Mouse (Mus musculus) midbrain, embryonic 13.5 days (tissue): ENCODE measurements at regions not wholly inside any gene's neighbourhood (a gene's known extent, or its start where the extent isn't known, plus 50 kb on each side); places are given as distances from the start of the nearest gene placed in this dataset.
A peak's percentile ranks its signal among the peaks of the same experiment; 100 is the strongest.

Experiments used
- ATAC-seq: fragments of 200-750 bp; cut with Nextera tagmentation; 2 replicates; pipeline ENCODE4 v1.8.0; 2017; ENCODE audit warnings: mild to moderate bottlenecking, moderate TSS enrichment, moderate library complexity
- H3K27ac ChIP-seq: fragments of 300-500 bp; sonication (generic); 2 replicates; pipeline ENCODE4 v1.5.1; 2015; ENCODE audit warnings: inconsistent platforms, mild to moderate bottlenecking, moderate library complexity
- H3K27me3 ChIP-seq: fragments of 300-500 bp; sonication (generic); 2 replicates; pipeline ENCODE4 v1.6.1; 2015; ENCODE audit warnings: mild to moderate bottlenecking, inconsistent platforms
- H3K36me3 ChIP-seq: fragments of 300-500 bp; sonication (generic); 2 replicates; pipeline ENCODE4 v1.6.1; 2015; ENCODE audit warnings: mild to moderate bottlenecking, inconsistent platforms
- H3K4me1 ChIP-seq: fragments of 300-500 bp; sonication (generic); replicated peaks from 2 replicates; pipeline ENCODE4 v1.6.1; 2015; ENCODE audit warnings: inconsistent platforms
- H3K4me2 ChIP-seq: fragments of 300-500 bp; sonication (generic); replicated peaks from 2 replicates; pipeline ENCODE4 v1.6.1; 2015; ENCODE audit warnings: moderate library complexity, mild to moderate bottlenecking, inconsistent platforms
- H3K4me3 ChIP-seq: fragments of 300-500 bp; sonication (generic); replicated peaks from 2 replicates; pipeline ENCODE4 v1.5.1; 2015; ENCODE audit warnings: mild to moderate bottlenecking, inconsistent platforms
- H3K9ac ChIP-seq: fragments of 300-500 bp; sonication (generic); replicated peaks from 2 replicates; pipeline ENCODE4 v1.6.1; 2015; ENCODE audit warnings: mild to moderate bottlenecking, inconsistent platforms
- H3K9me3 ChIP-seq: fragments of 300-500 bp; sonication (generic); 2 replicates; pipeline ENCODE4 v1.6.1; 2016; ENCODE audit warnings: mild to moderate bottlenecking, inconsistent platforms
- WGBS: fragments of 180-500 bp; shearing (Covaris S2); methylation state at CpG from one replicate; pipeline ENCODE4 v1.1.7; 2015; 5-methylcytosine and 5-hydroxymethylcytosine counted together

DNA sequence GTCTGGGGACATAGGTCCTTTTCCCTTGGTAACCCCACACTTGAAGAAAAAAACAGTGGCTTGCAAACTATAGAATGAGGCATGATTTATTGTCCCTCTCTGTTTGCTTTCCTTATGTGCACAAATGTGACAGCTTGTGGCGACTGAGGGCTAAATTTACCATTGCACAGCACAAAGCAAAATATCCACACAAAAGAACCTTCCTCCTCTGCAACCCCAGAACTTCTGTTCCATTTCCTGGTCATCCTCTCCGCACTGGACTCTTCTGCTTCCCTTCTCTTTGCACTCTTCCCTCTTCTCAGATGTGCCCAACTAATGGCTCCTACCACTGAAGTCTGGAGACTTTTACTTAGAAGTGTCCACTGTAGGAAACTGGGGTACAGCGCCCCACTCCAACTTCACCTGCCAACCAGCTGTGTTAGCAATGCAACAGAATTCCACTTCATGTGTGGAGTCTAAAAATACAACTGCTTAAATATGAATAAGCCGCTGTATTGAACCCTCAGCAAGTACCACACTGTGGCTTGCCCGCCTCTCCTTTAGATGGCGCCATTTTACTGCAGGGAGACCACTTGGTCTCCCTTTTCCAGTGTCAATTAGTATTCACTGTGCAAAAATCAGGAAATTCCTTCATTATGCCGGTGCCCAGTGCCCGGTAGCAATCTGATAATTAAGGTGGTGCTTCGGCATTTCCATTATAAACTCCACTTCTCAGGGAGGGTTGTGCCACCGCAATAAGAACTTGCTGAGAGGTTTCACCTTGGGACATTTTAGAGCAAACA is 199.6 kb downstream of the Foxa2 start:
- no peak overlapping the region for H3K27ac ChIP-seq
- no peak overlapping the region for H3K9ac ChIP-seq
- H3K4me2 ChIP-seq, result no peak overlapping the region
- no peak overlapping the region for H3K4me3 ChIP-seq
- peak; percentile 67 for ATAC-seq
- H3K9me3 ChIP-seq, result no peaks in the 10 kb centered on the region
- H3K36me3 ChIP-seq, result no peaks in the 10 kb centered on the region
- no peaks in the 10 kb centered on the region for H3K4me1 ChIP-seq
- 24% methylated on average over 10 of the region's 10 CpGs for WGBS
- H3K27me3 ChIP-seq, result peaks cover 18% of the 10 kb centered on the region

DNA sequence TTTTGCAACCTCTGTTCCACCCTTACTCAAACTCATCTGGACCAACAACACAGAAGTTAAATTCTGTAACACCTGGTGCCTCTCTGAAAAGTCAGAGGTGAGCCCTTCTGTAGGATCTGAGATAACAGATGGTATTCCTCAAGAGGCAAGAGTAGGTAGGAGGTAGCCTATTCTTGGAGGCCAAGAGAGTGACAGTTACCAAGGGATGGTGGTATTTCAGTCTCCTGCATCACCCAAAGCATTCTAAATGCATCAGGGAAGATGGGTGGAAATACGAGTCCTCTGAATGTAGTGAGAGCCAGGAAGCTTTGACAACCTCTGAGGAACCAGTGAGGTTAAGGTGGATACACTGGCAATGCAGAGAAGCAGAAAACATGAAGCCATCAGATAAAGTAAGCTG is 201.5 kb downstream of the Foxa2 start:
- no peaks in the 10 kb centered on the region for H3K36me3 ChIP-seq
- ATAC-seq, result no peak
- no peak overlapping the region for H3K4me2 ChIP-seq
- no peak overlapping the region for H3K4me3 ChIP-seq
- H3K27me3 ChIP-seq, result peaks cover 11% of the 10 kb centered on the region
- no peak overlapping the region for H3K27ac ChIP-seq
- H3K9ac ChIP-seq, result no peak overlapping the region
- WGBS, result 73% methylated on average over 1 of the region's 1 CpGs
- no peaks in the 10 kb centered on the region for H3K9me3 ChIP-seq
- H3K4me1 ChIP-seq, result no peaks in the 10 kb centered on the region

DNA sequence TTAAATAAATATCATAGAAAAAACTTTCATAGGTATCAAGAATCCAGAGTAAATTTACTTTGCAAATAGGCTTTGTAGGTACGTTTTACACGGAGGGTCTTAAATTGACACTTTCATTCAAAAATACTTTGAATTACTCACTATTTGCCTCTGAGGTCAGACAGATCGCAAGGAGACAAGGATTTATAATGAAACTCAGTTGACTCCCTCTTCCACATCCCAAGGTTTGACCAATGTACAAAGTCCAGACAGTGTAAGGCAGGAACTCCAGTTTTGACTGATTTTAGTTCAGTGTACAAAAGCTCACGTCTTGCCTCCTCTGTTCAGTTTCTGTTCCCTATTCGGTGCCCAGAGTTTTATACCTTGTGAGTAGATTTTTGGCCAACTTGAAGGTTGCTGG is 205.8 kb downstream of the Foxa2 start:
- Histone ChIP-seq H3K4me1 (no peaks in the 10 kb centered on the region), H3K27me3 (no peaks in the 10 kb centered on the region), H3K4me3 (no peak overlapping the region), H3K36me3 (no peaks in the 10 kb centered on the region), H3K9me3 (no peaks in the 10 kb centered on the region), H3K9ac (no peak overlapping the region), H3K4me2 (no peak overlapping the region), H3K27ac (no peak overlapping the region)
- WGBS, result 90% methylated on average over 5 of the region's 5 CpGs
- ATAC-seq, result no peak

DNA sequence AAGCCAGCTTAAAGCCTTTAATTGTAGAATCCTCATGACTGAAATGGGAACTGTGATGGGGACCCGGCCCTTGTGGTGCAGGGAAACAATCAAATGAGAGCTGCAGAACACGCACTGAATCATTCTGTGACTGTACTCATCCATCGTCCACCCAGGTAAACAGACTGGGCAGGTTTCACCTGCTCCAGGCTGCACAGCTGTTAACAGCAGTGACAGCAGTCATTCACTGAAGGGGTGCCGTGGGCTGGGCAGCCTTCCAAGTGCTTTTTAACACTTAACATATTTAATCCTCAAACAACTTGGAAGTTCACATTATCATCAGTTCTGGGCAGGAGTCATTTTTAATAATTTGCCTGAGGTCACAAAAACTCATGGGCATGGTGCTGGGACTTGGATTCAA is 208.2 kb downstream of the Foxa2 start:
- WGBS, result 86% methylated on average over 4 of the region's 4 CpGs
- Histone ChIP-seq H3K4me2 (no peak overlapping the region), H3K27ac (no peak overlapping the region), H3K27me3 (no peaks in the 10 kb centered on the region), H3K4me1 (no peaks in the 10 kb centered on the region), H3K36me3 (no peaks in the 10 kb centered on the region), H3K9me3 (no peaks in the 10 kb centered on the region), H3K4me3 (no peak overlapping the region), H3K9ac (no peak overlapping the region)
- ATAC-seq, result no peak

DNA sequence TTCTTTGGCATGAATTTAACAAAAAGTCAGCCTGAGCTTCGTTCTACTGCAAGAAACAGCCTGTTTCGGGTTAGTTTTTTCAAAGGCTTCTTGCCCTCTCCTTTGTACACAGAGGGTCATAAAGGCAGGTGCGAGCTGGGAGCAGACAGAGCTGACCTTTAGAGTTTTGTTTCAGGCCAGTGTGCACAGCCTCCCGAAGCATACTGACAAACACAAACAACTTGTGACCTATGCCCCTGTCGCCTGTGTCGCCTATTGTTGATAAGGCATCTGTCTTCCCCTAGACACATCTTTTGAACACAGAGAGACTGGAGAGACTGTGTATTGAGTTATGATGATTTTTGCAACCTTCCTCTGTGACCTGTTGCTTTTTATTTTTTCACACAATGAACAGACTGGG is 216.2 kb downstream of the Foxa2 start:
- no peak for ATAC-seq
- WGBS, result 34% methylated on average over 6 of the region's 6 CpGs

DNA sequence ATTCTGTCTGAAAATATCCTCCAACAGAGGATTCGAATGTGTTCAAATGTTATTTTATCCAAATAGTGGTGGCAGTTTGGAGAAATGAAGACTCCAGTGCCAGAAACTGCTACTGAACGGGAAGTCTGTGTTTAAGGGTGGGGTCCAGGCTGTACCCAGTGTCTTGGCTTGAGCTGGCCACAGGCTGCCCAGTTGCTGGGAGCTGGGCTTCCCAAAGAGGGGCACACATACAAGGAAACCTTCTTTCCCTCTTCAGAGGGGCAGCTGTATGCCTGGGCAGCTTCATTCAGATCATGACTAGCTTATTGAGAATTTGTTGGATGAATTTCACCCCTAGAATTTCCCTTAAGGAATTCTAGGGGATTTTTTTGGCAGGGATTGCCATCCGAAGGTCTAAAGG is 229.8 kb downstream of the Foxa2 start:
- ATAC-seq, result no peak
- no peaks in the 10 kb centered on the region for H3K27me3 ChIP-seq
- H3K4me3 ChIP-seq, result no peak overlapping the region
- no peaks in the 10 kb centered on the region for H3K4me1 ChIP-seq
- no peaks in the 10 kb centered on the region for H3K9me3 ChIP-seq
- no peaks in the 10 kb centered on the region for H3K36me3 ChIP-seq
- no peak overlapping the region for H3K27ac ChIP-seq
- H3K4me2 ChIP-seq, result no peak overlapping the region
- H3K9ac ChIP-seq, result no peak overlapping the region
- WGBS, result 85% methylated on average over 3 of the region's 3 CpGs

More for the DNA sequence above, 216.2 kb downstream of the Foxa2 start:
- Histone ChIP-seq H3K9me3 (no peaks in the 10 kb centered on the region), H3K4me3 (no peak overlapping the region), H3K27me3 (no peaks in the 10 kb centered on the region), H3K4me2 (no peak overlapping the region), H3K9ac (no peak overlapping the region), H3K4me1 (no peaks in the 10 kb centered on the region), H3K27ac (no peak overlapping the region), H3K36me3 (no peaks in the 10 kb centered on the region)

DNA sequence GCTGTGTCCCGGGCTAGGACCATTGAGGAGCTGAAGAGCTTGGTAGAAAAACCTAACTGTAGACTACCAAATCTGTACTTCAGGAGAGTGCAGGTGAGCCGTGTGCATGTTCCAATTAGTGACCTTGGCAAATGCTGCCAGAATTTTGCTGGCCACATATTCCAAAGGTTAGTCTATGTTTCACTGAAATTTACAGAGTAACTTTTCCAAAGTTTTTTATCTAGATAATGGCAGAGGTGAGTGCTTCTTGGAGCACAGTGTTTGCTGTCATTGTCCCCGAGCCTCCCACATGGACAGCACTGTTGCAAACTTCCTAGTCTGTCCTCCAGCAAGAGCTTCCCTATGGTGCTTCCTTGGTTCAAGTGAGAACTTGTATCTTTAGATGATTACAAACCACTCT is 232.5 kb downstream of the Foxa2 start:
- H3K4me2 ChIP-seq, result no peak overlapping the region
- H3K9ac ChIP-seq, result no peak overlapping the region
- 0 out of 2 replicates have a peak, but pooled peaks cover 6% of the 10 kb centered on the region for H3K27me3 ChIP-seq
- H3K27ac ChIP-seq, result no peak overlapping the region
- no peaks in the 10 kb centered on the region for H3K9me3 ChIP-seq
- no peaks in the 10 kb centered on the region for H3K4me1 ChIP-seq
- no peak overlapping the region for H3K4me3 ChIP-seq
- no peaks in the 10 kb centered on the region for H3K36me3 ChIP-seq
- WGBS, result 81% methylated on average over 3 of the region's 3 CpGs
- ATAC-seq, result no peak

DNA sequence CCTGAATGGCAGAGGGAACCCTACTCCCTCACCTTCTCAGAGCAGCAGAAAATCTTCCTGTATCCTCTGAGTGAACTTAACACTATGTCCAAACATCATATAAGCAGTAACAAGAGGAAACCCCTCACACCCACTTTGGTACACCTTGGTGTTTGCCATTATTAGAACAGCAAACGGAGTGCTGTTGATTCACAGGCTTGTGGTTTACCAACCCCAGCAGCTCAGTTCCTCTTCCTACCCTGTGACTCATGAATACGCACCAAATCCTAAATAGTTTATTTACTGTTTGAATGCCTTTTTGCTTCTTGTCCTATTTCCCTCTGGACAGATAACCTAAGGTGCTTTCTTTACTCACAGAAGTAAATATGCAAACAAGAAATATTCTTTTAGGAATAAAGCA is 233.3 kb downstream of the Foxa2 start:
- Histone ChIP-seq H3K36me3 (no peaks in the 10 kb centered on the region), H3K9ac (no peak overlapping the region), H3K27ac (no peak overlapping the region), H3K4me1 (no peaks in the 10 kb centered on the region), H3K4me3 (no peak overlapping the region), H3K9me3 (no peaks in the 10 kb centered on the region), H3K27me3 (peaks cover 12% of the 10 kb centered on the region; the same call in 1 of the 2 replicates), H3K4me2 (no peak overlapping the region)
- 88% methylated on average over 2 of the region's 2 CpGs for WGBS
- no peak for ATAC-seq

DNA sequence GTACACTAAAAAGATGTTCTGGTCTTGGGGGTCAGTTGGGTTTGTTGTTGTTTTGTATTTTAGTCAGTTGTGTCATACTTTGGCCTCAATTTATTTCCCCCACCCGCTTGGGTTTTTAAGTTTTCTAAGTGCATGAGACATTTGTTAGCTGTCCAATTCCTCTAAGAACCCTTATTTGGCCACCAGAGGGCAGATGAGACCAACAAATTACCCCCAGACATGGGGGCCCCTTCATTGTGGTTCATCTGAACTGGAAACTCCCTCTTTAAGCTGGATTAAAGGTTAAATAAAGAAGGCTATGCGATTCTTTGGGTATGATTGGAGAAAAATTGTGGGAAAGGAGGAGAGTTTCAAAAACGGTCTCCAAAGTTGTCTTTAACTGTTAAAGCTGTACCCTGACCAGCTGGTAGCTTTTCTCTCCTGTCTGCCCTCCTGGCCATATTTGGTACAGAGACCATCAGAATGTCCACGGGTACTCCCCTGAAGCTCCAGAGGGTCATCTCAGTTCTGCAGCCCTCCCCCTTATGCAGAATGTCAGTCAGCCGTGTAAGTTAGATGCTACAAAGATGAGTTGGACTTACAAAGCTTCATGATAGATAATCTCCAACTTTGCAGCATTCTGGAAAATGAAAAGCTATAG is 238.6 kb downstream of the Foxa2 start:
- H3K9ac ChIP-seq, result no peak overlapping the region
- WGBS, result 39% methylated on average over 5 of the region's 5 CpGs
- H3K4me2 ChIP-seq, result no peak overlapping the region
- no peaks in the 10 kb centered on the region for H3K4me1 ChIP-seq
- H3K9me3 ChIP-seq, result no peaks in the 10 kb centered on the region
- peak; percentile 63; the same call in 1 of the 2 replicates for ATAC-seq
- no peaks in the 10 kb centered on the region for H3K36me3 ChIP-seq
- H3K4me3 ChIP-seq, result no peak overlapping the region
- no peak overlapping the region for H3K27ac ChIP-seq
- H3K27me3 ChIP-seq, result peaks cover 29% of the 10 kb centered on the region

DNA sequence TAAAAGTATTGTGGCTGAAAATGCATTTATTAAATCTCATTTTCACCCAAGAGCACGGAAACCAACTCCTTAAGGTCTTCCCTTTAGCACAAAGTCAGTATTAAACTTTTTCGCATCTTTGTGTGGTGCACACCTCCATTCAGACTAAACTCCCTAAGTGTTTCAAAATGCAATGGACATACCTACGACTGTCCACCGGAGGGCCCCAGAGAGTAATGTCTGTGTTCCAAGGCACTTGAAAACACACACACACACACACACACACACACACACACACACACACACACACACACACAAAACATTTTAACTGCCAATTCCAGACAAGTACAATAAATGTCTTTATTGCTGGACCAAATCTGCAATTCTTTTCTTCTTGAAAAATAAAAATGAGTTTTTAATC is 243.7 kb downstream of the Foxa2 start:
- no peak overlapping the region for H3K4me3 ChIP-seq
- no peaks in the 10 kb centered on the region for H3K36me3 ChIP-seq
- H3K9ac ChIP-seq, result no peak overlapping the region
- no peak overlapping the region for H3K4me2 ChIP-seq
- no peak overlapping the region for H3K27ac ChIP-seq
- ATAC-seq, result no peak
- peaks cover 14% of the 10 kb centered on the region for H3K27me3 ChIP-seq
- H3K9me3 ChIP-seq, result no peaks in the 10 kb centered on the region
- 35% methylated on average over 4 of the region's 4 CpGs for WGBS
- H3K4me1 ChIP-seq, result no peaks in the 10 kb centered on the region

DNA sequence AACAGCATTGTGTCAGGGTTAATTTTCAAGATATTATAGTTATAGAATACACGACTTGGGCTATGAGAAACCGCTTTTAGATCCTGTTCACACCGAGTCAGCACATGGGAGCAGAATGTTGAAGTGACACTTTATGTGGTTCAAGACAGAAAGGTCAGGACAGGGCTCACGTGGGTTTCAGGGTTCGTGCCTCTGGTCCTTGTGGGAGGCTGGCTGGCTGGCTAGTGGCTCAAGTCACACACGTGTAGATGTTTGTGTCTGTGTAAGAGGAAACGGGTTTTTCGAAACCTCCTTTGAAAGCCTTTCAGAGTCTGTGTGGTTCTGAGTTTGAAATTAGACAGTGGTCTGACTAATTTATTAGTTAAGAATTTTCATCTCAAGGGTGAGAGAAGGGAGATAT is 255.3 kb downstream of the Foxa2 start:
- ATAC-seq, result no peak
- no peak overlapping the region for H3K9ac ChIP-seq
- H3K9me3 ChIP-seq, result no peaks in the 10 kb centered on the region
- H3K4me2 ChIP-seq, result no peak overlapping the region
- peaks cover 9% of the 10 kb centered on the region; the same call in 1 of the 2 replicates for H3K27me3 ChIP-seq
- 85% methylated on average over 8 of the region's 8 CpGs for WGBS
- H3K4me1 ChIP-seq, result no peaks in the 10 kb centered on the region
- no peak overlapping the region for H3K4me3 ChIP-seq
- H3K27ac ChIP-seq, result no peak overlapping the region
- no peaks in the 10 kb centered on the region for H3K36me3 ChIP-seq

DNA sequence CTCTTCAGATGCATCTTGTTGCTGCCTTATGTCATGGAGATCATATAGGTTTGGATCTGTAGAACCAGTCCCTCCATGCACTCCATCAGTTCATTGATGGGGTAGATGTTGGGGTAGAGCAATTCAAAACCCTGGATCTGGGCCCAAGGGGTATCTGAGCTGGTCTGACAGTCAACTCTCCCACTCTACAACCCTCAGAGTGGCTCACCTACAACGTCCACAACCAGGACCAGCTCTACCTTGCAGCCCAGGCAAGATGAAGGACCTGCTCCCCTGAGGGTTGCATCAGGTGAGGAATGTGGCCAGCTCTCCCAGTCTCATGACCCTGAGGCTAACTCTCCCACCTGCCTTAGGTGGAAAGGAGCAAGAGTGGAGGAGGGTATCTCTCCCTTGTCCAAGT is 256.9 kb downstream of the Foxa2 start:
- 85% methylated on average over 1 of the region's 1 CpGs for WGBS
- Histone ChIP-seq H3K36me3 (no peaks in the 10 kb centered on the region), H3K4me1 (no peaks in the 10 kb centered on the region), H3K27ac (no peak overlapping the region), H3K4me3 (no peak overlapping the region), H3K9ac (no peak overlapping the region), H3K9me3 (no peaks in the 10 kb centered on the region), H3K27me3 (0 out of 2 replicates have a peak, but pooled peaks cover 9% of the 10 kb centered on the region), H3K4me2 (no peak overlapping the region)
- ATAC-seq, result peak; percentile 67; the same call in 1 of the 2 replicates
